Mouse (Mus musculus) myocyte (in vitro differentiated cells): ENCODE results near the gene Stk10.

Source experiments
- CEBPB ChIP-seq: IDR thresholded peaks from 2 replicates; pipeline ENCODE4 v1.6.1; 2011; ENCODE audit warnings: mild to moderate bottlenecking, moderate library complexity; ENCODE audit not compliant: poor library complexity, insufficient read depth, severe bottlenecking
- MYOG ChIP-seq, 3 experiments: IDR thresholded peaks; one replicate each; pipeline ENCODE4 v1.6.1; 2011; ENCODE audit warnings: control low read depth in 2 of 3, low read depth in 2 of 3, mild to moderate bottlenecking in 2 of 3; ENCODE audit not compliant: insufficient read length in 2 of 3, control insufficient read depth in 1 of 3, insufficient read depth in 1 of 3
- POLR2AphosphoS2 ChIP-seq: IDR thresholded peaks from one replicate; pipeline ENCODE4 v1.6.1; 2011; ENCODE audit warnings: low read depth, control low read depth; ENCODE audit not compliant: insufficient read length

GRCm38 (mm10) chr11:32615561-32615960, 82.5 kb downstream of the Stk10 start:
- TF ChIP-seq MYOG (IDR thresholded peaks at IDR 0.05; ENCODE audit: control insufficient read depth in 1 of 3, insufficient read depth in 1 of 3, insufficient read length in 2 of 3, low read depth in 2 of 3) (no peak), CEBPB (no peak), POLR2AphosphoS2 (no peak)
